Mouse (Mus musculus) G1E (cell line): ENCODE measurements at regions not wholly inside any gene's neighbourhood (a gene's known extent, or its start where the extent isn't known, plus 50 kb on each side); places are given as distances from the start of the nearest gene placed in this dataset.

Source experiments
- CTCF ChIP-seq: IDR thresholded peaks from 2 replicates; pipeline ENCODE4 v1.5.1; 2012; ENCODE audit warnings: low read depth, low read length, inconsistent platforms, mixed read lengths
- GATA1 ChIP-seq: IDR thresholded peaks from 2 replicates; pipeline ENCODE4 v1.6.1; 2012; ENCODE audit warnings: borderline replicate concordance, low read length, inconsistent platforms, mixed read lengths
- GATA2 ChIP-seq: IDR thresholded peaks from 2 replicates; pipeline ENCODE4 v1.6.1; 2012; ENCODE audit warnings: low read depth, low read length, inconsistent platforms, borderline replicate concordance
- POLR2AphosphoS5 ChIP-seq: IDR thresholded peaks from 2 replicates; pipeline ENCODE4 v1.6.1; 2012; ENCODE audit warnings: low read depth, low read length, inconsistent platforms; ENCODE audit not compliant: insufficient replicate concordance
- TAL1 ChIP-seq: conservative IDR thresholded peaks from 2 replicates; pipeline ENCODE4 v1.6.1; 2012; ENCODE audit warnings: low read depth, low read length, inconsistent platforms, mixed read lengths

GRCm38 (mm10) chr3:37904188-37904587 is 179.9 kb upstream of the Gm5148 start:
- TF ChIP-seq GATA1, result no peak
- no peak for TF ChIP-seq GATA2
- no peak for TF ChIP-seq CTCF
- no peak for TF ChIP-seq TAL1
- TF ChIP-seq POLR2AphosphoS5, result no peak
